Mouse (Mus musculus): Measurements from ENCODE around the gene Crybb3. TPM values are rescaled to one million over a fixed set of nuclear protein-coding genes. Genes with fewer than 3 reads are reported as not detected.

Crybb3 gene
- polyA plus RNA-seq, 1 experiment from 2014 or later, result not detected

DNA sequence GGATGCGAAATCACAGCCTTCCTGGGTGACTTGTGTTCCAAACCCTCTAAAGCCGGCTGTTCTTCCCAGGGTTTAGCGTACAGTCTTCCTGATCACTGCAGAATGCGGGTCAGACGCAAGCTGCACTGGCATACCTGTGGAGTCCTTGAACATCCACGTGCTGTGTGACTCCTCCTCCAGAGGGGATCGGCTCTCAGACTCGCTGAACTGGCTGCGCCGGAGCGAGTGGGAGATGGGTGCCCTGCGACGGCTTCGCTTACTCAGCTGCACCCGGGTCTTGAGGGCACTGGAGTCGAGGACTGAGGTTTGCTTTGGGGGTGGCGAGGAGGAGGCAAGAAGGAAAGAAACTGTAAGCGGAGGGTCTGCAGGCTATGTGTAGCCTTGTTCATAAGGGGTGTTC, 14.1 kb upstream of the Crybb3 start:
- no peaks in the 10 kb centered on the region for H3K36me3 ChIP-seq (ENCODE audit: control insufficient read depth, insufficient read depth)
- no peaks in the 10 kb centered on the region for H3K27me3 ChIP-seq (ENCODE audit: control insufficient read depth, insufficient read depth, low read depth, low read length)
- H3K4me1 ChIP-seq (ENCODE audit: control insufficient read depth, low read depth, low read length), result no peaks in the 10 kb centered on the region
- H3K4me2 ChIP-seq (ENCODE audit: low read depth, low read length), result no peak overlapping the region
- no peaks in the 10 kb centered on the region for H3K9me3 ChIP-seq (replicated peaks; ENCODE audit: control insufficient read depth, low read length)
- no peak overlapping the region for H3K27ac ChIP-seq (ENCODE audit: low read length)
- ATAC-seq (ENCODE audit: low read depth), result no peak
- H3K4me3 ChIP-seq (ENCODE audit: low read depth, low read length), result no peak overlapping the region
- H3K9ac ChIP-seq (ENCODE audit: low read depth, low read length), result no peak overlapping the region
- WGBS (ENCODE audit: insufficient replicate concordance), result 79% methylated on average over 18 of the region's 18 CpGs

DNA sequence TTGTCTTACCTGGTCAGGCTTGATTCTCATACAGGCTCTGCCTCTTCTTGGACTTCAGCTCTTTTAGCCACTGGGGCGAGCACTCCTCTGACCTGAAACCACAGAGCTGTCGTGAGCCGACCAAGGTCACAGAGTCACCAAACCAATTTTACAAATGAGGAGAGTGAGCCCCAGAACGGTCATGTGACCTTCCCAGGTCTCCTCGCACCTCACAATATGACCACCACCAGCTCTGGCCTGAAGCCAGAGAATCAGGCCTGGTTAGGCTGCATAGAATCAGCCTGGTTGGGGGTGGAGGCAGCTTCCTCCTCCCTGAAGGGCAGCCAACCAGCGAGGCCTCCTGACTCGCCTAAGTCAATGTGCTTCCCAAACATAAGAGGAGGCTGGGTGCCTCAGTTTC, 11.0 kb upstream of the Crybb3 start:
- WGBS (ENCODE audit: insufficient replicate concordance), result 61% methylated on average over 7 of the region's 7 CpGs
- no peak overlapping the region for H3K4me3 ChIP-seq (ENCODE audit: low read depth, low read length)
- no peak overlapping the region for H3K9ac ChIP-seq (ENCODE audit: low read depth, low read length)
- H3K4me1 ChIP-seq (ENCODE audit: control insufficient read depth, low read depth, low read length), result no peaks in the 10 kb centered on the region
- H3K9me3 ChIP-seq (replicated peaks; ENCODE audit: control insufficient read depth, low read length), result no peaks in the 10 kb centered on the region
- no peak overlapping the region for H3K27ac ChIP-seq (ENCODE audit: low read length)
- no peak for ATAC-seq (ENCODE audit: low read depth)
- H3K27me3 ChIP-seq (ENCODE audit: control insufficient read depth, insufficient read depth, low read depth, low read length), result no peaks in the 10 kb centered on the region
- no peak overlapping the region for H3K4me2 ChIP-seq (ENCODE audit: low read depth, low read length)
- H3K36me3 ChIP-seq (ENCODE audit: control insufficient read depth, insufficient read depth), result peaks cover 2% of the 10 kb centered on the region; the same call in 1 of the 2 replicates

DNA sequence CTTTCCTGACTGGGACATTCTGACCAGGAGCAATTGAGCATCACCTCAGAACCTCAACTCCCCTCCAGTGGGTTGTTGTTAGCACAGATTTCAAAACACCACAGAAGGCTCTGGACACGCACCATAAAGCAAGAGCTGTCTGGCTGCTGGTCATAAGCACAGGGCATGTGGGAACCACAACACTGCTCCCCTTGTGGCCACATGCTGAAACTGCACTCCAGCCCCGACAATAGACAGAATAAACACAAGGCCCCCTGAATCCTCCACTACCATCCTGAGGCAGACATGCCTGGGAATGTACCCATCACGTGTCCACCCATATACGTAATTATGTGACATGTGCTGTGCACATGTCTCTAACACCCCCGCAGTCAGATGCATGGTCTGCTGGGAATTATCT, 9.8 kb upstream of the Crybb3 start:
- Histone ChIP-seq H3K4me3 (ENCODE audit: low read depth, low read length) (no peak overlapping the region), H3K36me3 (ENCODE audit: control insufficient read depth, insufficient read depth) (peaks cover 2% of the 10 kb centered on the region; the same call in 1 of the 2 replicates), H3K9ac (ENCODE audit: low read depth, low read length) (no peak overlapping the region), H3K4me1 (ENCODE audit: control insufficient read depth, low read depth, low read length) (no peaks in the 10 kb centered on the region), H3K4me2 (ENCODE audit: low read depth, low read length) (no peak overlapping the region), H3K27ac (ENCODE audit: low read length) (no peak overlapping the region), H3K27me3 (ENCODE audit: control insufficient read depth, insufficient read depth, low read depth, low read length) (no peaks in the 10 kb centered on the region), H3K9me3 (replicated peaks; ENCODE audit: control insufficient read depth, low read length) (no peaks in the 10 kb centered on the region)
- no peak for ATAC-seq (ENCODE audit: low read depth)
- WGBS (ENCODE audit: insufficient replicate concordance), result 57% methylated on average over 5 of the region's 5 CpGs

DNA sequence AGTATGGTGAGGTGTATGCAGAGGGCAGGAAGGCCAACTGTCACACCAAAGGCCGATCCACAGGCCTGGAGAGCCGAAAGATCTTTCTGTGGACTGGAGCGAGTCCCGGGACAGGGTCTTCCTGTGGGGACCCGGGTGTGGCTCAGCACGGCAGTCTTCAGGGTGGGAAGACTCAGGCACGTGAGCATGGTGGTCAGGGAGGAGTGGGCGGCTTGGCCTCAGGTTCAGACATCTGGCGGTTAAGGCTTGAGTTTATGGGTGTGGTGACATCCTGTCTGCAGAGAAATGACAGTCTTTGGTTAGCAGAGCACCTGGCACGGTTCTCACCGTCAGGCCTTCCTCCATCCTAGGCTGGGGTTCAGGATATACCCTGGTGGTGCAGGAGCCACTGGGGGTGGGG, 9.4 kb upstream of the Crybb3 start:
- WGBS (ENCODE audit: insufficient replicate concordance), result 75% methylated on average over 11 of the region's 11 CpGs
- no peak for ATAC-seq (ENCODE audit: low read depth)
- no peaks in the 10 kb centered on the region for H3K4me1 ChIP-seq (ENCODE audit: control insufficient read depth, low read depth, low read length)
- H3K4me3 ChIP-seq (ENCODE audit: low read depth, low read length), result no peak overlapping the region
- no peaks in the 10 kb centered on the region for H3K27me3 ChIP-seq (ENCODE audit: control insufficient read depth, insufficient read depth, low read depth, low read length)
- H3K9me3 ChIP-seq (replicated peaks; ENCODE audit: control insufficient read depth, low read length), result no peaks in the 10 kb centered on the region
- H3K9ac ChIP-seq (ENCODE audit: low read depth, low read length), result no peak overlapping the region
- H3K4me2 ChIP-seq (ENCODE audit: low read depth, low read length), result no peak overlapping the region
- no peak overlapping the region for H3K27ac ChIP-seq (ENCODE audit: low read length)
- H3K36me3 ChIP-seq (ENCODE audit: control insufficient read depth, insufficient read depth), result peaks cover 2% of the 10 kb centered on the region; the same call in 1 of the 2 replicates

DNA sequence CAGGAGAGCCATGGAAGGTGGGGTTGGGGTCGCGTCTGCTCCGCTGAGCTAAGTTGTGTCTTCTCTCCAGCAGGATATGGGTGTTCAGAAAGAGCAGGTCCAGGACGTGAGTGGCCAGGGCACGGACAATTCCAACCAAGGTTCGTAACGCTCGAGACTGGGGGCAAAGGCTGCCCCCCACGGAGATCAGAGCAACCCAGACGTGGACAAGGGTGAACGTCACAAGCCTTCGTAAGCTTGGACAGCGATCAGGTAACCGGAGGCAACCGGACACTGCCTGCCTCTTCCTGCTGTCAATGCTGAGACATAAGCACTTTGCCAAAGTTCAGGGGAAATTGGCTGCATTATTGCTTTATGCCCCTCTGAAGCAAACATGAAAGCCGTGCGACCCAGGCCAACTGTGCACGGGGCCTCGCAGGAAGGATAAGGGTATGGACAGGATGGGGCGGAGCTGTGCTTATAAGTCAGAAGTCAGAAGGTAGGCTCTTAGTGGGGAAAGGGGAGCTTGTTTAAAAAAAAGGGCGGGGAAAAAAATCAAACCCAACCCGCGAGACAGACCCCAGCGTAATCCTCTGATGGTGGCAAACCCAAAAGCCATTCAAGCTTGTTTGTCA, 8.8 kb upstream of the Crybb3 start:
- no peak overlapping the region for H3K9ac ChIP-seq (ENCODE audit: low read depth, low read length)
- ATAC-seq (ENCODE audit: low read depth), result no peak

DNA sequence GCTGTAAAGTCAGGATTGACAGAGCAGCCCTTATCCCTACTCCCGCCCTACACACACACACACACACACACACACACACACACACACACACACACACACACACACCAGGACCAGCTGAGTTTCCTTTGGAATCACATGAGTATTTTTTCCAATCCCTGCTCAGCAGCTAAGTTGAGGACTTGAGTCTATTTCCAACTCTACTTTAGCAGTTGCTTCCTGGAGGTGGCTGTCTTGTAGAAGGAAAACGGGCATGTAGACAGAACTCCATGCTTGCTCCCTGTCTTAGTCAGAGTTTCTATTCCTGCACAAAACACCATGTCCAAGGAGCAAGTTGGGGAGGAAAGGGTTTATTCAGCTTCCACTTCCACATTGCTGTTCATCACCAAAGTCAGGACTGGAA, 6.1 kb upstream of the Crybb3 start:
- WGBS (ENCODE audit: insufficient replicate concordance), result 42% methylated on average over 2 of the region's 2 CpGs

More for the DNA sequence above, 8.8 kb upstream of the Crybb3 start:
- H3K4me1 ChIP-seq (ENCODE audit: control insufficient read depth, low read depth, low read length), result no peaks in the 10 kb centered on the region
- H3K4me2 ChIP-seq (ENCODE audit: low read depth, low read length), result no peak overlapping the region
- no peaks in the 10 kb centered on the region for H3K27me3 ChIP-seq (ENCODE audit: control insufficient read depth, insufficient read depth, low read depth, low read length)
- H3K36me3 ChIP-seq (ENCODE audit: control insufficient read depth, insufficient read depth), result peaks cover 2% of the 10 kb centered on the region; the same call in 1 of the 2 replicates
- WGBS (ENCODE audit: insufficient replicate concordance), result 80% methylated on average over 24 of the region's 24 CpGs
- no peak overlapping the region for H3K4me3 ChIP-seq (ENCODE audit: low read depth, low read length)
- H3K9me3 ChIP-seq (replicated peaks; ENCODE audit: control insufficient read depth, low read length), result no peaks in the 10 kb centered on the region
- H3K27ac ChIP-seq (ENCODE audit: low read length), result no peak overlapping the region

DNA sequence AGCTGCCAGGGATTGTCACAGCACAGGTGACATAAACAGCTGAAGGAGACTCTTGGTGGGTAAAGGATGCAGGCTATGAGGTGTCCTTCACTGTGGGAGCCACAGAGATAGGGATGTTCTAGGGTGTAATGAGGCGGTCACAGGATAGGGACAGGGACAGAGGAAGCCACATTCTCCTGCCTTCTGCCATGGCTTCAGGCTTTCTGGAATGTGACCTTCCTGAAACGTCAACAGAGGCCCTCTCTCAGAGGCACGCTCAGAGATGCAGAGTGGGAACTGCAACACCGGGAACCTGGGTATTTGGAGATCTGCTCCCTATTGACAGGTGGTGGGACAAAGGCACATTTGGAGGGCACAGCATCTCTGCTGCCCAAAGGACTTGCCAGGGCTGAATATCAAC, 5.6 kb upstream of the Crybb3 start:
- Histone ChIP-seq H3K9me3 (replicated peaks; ENCODE audit: control insufficient read depth, low read length) (no peaks in the 10 kb centered on the region), H3K27ac (ENCODE audit: low read length) (no peak overlapping the region), H3K4me2 (ENCODE audit: low read depth, low read length) (no peak overlapping the region), H3K36me3 (ENCODE audit: control insufficient read depth, insufficient read depth) (peaks cover 2% of the 10 kb centered on the region; the same call in 1 of the 2 replicates), H3K27me3 (ENCODE audit: control insufficient read depth, insufficient read depth, low read depth, low read length) (no peaks in the 10 kb centered on the region), H3K9ac (ENCODE audit: low read depth, low read length) (no peak overlapping the region), H3K4me3 (ENCODE audit: low read depth, low read length) (no peak overlapping the region), H3K4me1 (ENCODE audit: control insufficient read depth, low read depth, low read length) (no peaks in the 10 kb centered on the region)
- no peak for ATAC-seq (ENCODE audit: low read depth)
- 53% methylated on average over 4 of the region's 4 CpGs for WGBS (ENCODE audit: insufficient replicate concordance)

More for the DNA sequence above, 6.1 kb upstream of the Crybb3 start:
- H3K4me3 ChIP-seq (ENCODE audit: low read depth, low read length), result no peak overlapping the region
- no peak overlapping the region for H3K4me2 ChIP-seq (ENCODE audit: low read depth, low read length)
- no peaks in the 10 kb centered on the region for H3K9me3 ChIP-seq (replicated peaks; ENCODE audit: control insufficient read depth, low read length)
- no peaks in the 10 kb centered on the region for H3K4me1 ChIP-seq (ENCODE audit: control insufficient read depth, low read depth, low read length)
- H3K9ac ChIP-seq (ENCODE audit: low read depth, low read length), result no peak overlapping the region
- no peak overlapping the region for H3K27ac ChIP-seq (ENCODE audit: low read length)
- ATAC-seq (ENCODE audit: low read depth), result no peak
- peaks cover 2% of the 10 kb centered on the region; the same call in 1 of the 2 replicates for H3K36me3 ChIP-seq (ENCODE audit: control insufficient read depth, insufficient read depth)
- no peaks in the 10 kb centered on the region for H3K27me3 ChIP-seq (ENCODE audit: control insufficient read depth, insufficient read depth, low read depth, low read length)

DNA sequence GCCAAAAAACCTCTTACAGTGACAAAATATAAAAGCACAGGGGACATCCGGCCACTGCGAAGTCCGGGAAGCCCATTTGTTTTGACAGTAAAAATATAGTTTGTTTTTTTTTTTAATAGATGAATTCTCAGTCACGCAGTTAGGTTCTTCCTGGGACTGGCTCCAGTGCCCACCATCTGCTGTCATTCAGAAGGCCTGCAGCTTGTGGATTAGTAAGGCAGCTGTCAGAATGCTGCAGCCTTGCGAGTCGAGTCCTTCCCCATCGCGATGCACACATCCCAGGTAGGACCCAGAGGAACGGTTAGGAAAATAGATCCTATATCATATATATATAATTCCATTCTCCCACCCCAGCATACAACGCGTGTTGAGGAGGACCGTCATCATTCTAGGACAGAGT, 5.1 kb upstream of the Crybb3 start:
- no peak for ATAC-seq (ENCODE audit: low read depth)
- Histone ChIP-seq H3K4me2 (ENCODE audit: low read depth, low read length) (no peak overlapping the region), H3K9ac (ENCODE audit: low read depth, low read length) (no peak overlapping the region)

DNA sequence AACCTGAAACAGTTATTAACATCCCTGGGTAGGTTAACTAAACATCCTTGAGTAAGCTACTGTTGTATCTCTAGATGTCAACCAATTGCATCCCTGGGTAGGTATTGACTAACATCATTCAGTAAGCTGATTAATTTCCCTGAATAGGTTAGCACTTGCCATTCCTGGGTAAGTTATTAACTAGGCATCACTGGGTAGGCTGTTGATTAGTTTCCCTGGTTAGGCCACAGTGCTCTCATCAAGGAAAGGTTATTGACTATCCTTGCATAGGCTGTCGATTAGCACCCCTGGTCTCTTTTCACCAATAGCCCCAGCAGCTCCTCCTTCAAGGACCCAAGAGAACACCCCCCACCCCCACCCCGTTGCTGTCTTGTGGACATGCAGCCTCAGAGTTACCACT, 4.5 kb upstream of the Crybb3 start:
- Histone ChIP-seq H3K36me3 (ENCODE audit: control insufficient read depth, insufficient read depth) (peaks cover 2% of the 10 kb centered on the region; the same call in 1 of the 2 replicates), H3K9me3 (replicated peaks; ENCODE audit: control insufficient read depth, low read length) (no peaks in the 10 kb centered on the region), H3K4me2 (ENCODE audit: low read depth, low read length) (no peak overlapping the region), H3K27ac (ENCODE audit: low read length) (no peak overlapping the region), H3K4me1 (ENCODE audit: control insufficient read depth, low read depth, low read length) (no peaks in the 10 kb centered on the region), H3K9ac (ENCODE audit: low read depth, low read length) (no peak overlapping the region), H3K4me3 (ENCODE audit: low read depth, low read length) (no peak overlapping the region), H3K27me3 (ENCODE audit: control insufficient read depth, insufficient read depth, low read depth, low read length) (no peaks in the 10 kb centered on the region)
- no peak for ATAC-seq (ENCODE audit: low read depth)
- 49% methylated on average over 2 of the region's 2 CpGs for WGBS (ENCODE audit: insufficient replicate concordance)

More for the DNA sequence above, 5.1 kb upstream of the Crybb3 start:
- Histone ChIP-seq H3K36me3 (ENCODE audit: control insufficient read depth, insufficient read depth) (peaks cover 2% of the 10 kb centered on the region; the same call in 1 of the 2 replicates), H3K4me1 (ENCODE audit: control insufficient read depth, low read depth, low read length) (no peaks in the 10 kb centered on the region), H3K9me3 (replicated peaks; ENCODE audit: control insufficient read depth, low read length) (no peaks in the 10 kb centered on the region), H3K4me3 (ENCODE audit: low read depth, low read length) (no peak overlapping the region), H3K27ac (ENCODE audit: low read length) (no peak overlapping the region), H3K27me3 (ENCODE audit: control insufficient read depth, insufficient read depth, low read depth, low read length) (no peaks in the 10 kb centered on the region)
- 70% methylated on average over 12 of the region's 12 CpGs for WGBS (ENCODE audit: insufficient replicate concordance)
